Mouse (Mus musculus) ES-E14 (cell line): Measurements from ENCODE around the gene Tmtc4.

Experiments used
- CHD2 ChIP-seq: IDR thresholded peaks from 2 replicates; pipeline ENCODE4 v1.6.1; 2014; ENCODE audit warnings: mild to moderate bottlenecking, low read depth, low read length, inconsistent platforms
- HCFC1 ChIP-seq: IDR thresholded peaks from 2 replicates; pipeline ENCODE4 v1.6.1; 2012; ENCODE audit warnings: low read length, inconsistent platforms, borderline replicate concordance; ENCODE audit not compliant: insufficient read depth
- MAFK ChIP-seq: IDR thresholded peaks from 2 replicates; pipeline ENCODE4 v1.6.1; 2014; ENCODE audit warnings: mild to moderate bottlenecking, low read depth, low read length, inconsistent platforms; ENCODE audit not compliant: insufficient read depth
- ZNF384 ChIP-seq: IDR thresholded peaks from 2 replicates; pipeline ENCODE4 v1.6.1; 2012; ENCODE audit warnings: low read depth, low read length, inconsistent platforms

DNA sequence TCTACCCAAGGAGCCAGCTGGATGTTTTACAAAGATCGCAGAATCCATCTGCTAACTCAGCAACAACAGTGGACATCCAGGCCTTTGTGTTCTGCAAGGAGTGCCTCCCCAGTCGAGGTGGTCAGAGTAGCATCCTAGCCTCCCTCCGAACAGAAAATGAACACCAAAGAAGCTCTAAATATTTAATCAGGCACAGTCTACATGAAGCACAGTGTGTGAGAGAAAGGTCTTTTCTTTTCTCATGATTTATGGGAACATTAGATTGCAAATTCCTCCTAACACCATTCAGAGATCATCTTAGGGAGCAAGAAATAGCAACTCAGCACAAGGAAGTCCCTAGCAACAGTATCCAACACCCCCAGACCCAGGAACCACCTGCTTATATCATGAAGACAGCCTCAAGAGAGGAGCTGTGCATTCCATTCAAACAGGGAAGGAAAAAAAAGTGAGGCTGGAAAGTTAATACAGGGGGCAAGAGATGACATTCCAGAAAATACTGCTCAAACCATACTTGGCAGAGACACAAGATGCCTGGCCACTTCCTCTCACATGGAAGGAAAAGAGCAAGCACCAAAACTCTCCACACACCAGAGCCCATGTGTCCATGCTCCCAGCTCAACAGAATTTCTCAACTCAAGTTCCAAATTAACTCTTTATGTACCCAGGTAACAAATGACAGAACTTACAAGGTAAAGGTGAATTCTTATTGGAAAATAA, 8.8 kb downstream of the Tmtc4 start:
- TF ChIP-seq CHD2 (no peak), MAFK (no peak), HCFC1 (no peak), ZNF384 (no peak)
